Mouse (Mus musculus): ENCODE measurements around the gene Pskh1. TPM values are rescaled to one million over a fixed set of nuclear protein-coding genes. Genes with fewer than 3 reads are reported as not detected.

Pskh1 gene
- 10 to 100 TPM; 11.6 to 12.7 TPM for total RNA-seq (2023)

DNA sequence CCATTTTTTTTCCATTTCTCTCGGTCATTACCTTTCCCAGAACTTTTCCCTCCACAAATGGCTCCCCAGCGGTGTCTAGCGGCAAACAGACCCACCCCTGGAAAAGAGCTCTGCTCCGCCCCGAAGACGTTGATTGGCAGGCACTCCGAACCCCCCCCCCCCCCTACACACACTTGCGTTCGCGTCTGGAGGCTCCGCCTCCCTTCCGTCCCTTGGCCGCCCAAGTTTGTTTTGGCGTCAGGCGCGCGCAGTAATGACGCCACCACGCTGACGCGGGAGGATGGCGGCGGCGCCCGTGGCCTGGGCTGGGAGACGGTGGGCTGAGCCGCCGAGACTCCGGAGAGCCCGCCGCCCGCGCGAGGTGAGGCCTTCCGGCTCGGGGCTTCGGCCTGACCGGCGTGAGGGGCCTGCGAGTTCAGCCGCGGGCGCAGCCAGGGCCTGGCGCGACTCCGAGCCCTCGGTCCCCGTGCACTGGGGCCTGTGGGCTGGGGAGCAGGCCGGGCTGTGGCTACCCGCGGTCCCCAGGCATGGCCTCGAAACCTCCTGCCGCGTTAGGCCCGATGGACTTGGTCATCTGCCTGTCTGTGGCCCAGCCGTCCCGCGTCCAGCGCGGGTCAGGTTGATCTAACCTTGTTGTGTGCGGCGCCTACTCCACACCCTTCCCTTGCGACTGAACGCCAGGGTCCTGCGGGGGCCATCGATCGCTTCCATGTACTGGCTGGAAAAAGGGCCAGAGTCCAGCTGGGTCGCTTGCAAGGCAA lies at the start of gene Pskh1:
Gene Pskh1, plus strand, starts transcription at position 262 of the 761 bp plus-strand sequence.

DNA sequence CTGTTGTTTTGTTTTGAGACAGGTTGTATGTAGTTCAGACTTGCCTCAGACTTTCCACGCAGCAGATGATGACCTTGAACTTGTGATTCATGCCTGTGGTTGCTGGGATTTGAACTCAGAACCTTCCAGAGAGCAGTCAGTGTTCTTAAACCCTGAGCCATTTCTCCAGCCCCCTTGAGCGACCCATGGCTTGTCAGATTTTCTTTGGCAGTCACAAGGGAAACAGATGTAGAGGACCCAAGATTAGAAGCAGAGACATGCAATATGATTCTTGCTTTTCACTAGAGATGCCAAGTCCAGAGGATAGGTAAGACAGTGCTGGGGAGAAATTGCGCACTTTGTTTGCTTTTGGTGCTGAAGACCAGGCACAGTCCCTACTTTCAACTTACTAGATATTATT lies 47.1 kb upstream of the Pskh1 start, which contains the start of gene Cenpt:
Gene Cenpt, minus strand, starts transcription at position 101 of the 400 bp plus-strand sequence.

DNA sequence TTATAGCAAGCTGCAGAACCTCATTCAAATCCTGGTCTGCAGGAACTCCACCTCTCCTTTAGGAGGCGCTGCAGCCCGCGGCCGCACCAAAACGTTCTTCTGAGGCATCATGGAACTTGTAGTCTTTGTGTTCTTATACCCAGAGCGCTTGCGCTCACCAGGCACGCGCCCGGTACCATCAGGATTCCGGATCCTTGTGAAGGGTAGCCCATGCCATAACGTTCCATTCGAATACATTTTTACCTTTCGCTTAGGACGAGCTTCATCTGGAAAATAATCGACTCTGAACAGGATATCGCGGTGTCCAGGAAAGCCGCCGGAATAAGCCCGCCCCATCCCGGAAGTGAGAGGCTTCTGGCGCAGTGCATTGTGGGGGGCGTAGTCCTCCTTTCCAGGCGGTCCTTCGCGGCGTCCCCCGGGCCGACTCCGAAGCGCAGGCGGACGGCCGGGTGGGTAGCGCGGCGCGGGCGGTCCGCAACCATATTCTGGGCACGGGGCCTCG lies 45.5 kb upstream of the Pskh1 start, which contains the start of gene Thap11:
Gene Thap11, plus strand, starts transcription at position 418 of the 502 bp plus-strand sequence.

DNA sequence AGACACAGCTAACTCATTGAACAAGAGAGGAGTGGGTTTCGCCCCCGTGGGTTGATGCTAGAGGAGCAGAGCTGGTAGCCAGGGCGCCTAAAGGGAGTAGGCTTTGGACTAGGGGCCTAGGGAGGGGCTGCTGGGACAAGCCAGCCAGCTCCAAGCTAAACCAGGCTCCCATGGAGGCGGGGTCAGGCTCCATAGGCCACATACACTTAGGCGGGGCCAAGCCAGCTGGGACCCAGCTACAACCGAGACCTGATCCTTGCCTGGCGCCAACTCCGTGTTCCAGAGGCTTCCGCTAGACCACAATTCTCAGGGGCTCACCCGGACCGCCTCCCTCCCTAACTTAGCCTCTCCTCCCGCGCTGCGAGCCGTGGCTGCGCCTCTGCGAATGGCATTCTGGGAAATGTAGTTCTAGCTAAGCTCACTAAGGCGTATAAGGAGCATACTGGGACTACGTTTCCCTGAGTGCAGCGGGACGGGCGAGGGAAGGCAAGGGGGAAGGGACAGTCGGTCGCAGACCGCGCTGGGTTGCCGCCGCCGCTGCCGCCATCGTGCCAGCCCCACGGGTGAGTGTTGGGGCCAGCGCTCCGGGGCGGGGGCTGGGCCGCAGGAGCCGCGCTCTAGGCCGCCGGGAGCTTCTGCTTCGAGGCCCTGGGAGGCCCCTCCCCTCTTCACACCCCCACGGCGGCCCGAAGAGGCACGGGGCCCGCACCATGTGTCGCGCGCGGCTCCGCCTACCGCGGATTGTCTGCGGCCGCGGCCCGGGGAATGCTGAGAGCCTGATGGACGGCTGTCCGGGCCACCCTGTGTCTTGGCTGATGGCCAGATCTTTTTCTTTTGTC lies 39.9 kb upstream of the Pskh1 start, which contains the start of gene Nutf2:
Gene Nutf2, plus strand, starts transcription at position 438 of the 839 bp plus-strand sequence.

DNA sequence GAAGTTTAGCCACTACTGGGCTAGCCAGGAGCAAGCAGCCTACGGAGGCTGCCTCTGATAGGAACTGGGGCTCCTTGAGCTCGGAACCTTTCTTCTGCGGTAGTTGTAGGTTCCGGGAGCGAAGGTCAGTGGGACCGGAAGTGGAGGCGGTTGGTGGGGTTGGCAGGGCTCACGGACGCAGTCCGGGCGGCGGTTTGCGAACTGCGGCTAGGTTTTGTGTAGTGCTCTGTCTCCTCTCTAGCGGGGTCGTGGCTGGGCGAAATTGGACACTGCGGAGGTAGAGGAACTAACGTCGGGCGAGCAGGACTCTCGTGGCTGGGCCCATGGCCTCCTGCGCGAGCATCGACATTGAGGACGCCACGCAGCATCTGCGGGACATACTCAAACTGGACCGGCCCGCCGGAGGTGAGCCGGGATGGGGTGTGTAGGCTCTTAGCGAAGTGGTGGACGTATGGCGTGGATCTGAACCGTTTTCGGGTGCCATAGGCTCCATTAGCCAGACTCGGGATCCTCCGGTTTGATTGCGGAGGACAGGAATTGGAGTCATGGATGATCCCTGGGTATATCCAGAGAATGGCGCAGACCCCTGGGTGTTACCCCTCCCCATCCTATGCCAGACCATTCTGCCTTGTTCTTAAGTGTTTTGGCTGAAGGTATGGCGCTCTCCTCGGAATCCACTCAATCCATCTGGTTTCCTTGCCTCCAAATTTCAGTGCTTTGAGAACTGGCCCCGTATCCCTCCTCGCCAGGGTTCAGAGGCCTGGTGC lies 19.3 kb upstream of the Pskh1 start, which contains the start of gene Edc4:
Gene Edc4, plus strand, starts transcription at position 128 of the 767 bp plus-strand sequence.

DNA sequence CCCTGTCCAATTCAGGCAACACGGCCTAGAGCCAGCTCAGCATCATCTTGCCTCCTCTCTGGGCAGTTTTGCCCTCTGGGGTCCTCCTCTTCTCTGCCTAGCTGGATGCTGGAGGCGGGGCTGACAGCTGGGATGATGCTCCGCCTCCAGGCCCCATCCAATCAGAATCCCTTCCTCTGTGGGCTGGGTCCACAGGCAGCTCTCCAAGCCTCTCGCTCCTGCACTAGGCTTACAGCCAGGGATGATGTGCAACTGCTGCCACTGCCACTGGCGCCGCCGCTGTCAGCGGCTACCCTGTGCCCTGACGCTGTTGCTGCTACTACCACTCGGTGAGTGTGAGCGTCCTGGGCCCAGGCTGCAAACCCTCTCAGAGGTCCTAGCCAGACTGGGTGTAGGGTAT lies 6.9 kb upstream of the Pskh1 start, which contains the start of gene Nrn1l:
Gene Nrn1l, plus strand, starts transcription at position 229 of the 400 bp plus-strand sequence.

DNA sequence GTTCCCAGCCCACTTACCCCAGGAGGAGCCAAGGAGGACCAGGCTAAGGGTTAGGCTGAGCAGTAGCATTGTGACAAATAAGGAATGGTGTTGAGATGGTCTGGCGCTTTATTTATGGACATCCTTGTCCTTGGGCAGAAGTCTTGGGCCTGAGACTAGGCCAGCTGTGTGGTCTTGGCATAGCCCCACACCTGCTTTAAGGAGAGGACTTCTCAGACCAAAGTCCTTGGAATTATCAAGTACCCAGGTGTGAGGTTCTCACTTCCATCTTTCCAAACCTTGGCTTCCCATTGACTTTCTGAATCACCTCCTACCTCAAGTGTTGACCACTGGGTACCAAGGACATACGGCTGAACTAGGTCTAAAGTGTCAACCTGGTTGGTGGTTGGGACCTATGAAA lies 33.5 kb downstream of the Pskh1 start, which contains the start of gene Ctrl:
Gene Ctrl, minus strand, starts transcription at position 101 of the 400 bp plus-strand sequence.

DNA sequence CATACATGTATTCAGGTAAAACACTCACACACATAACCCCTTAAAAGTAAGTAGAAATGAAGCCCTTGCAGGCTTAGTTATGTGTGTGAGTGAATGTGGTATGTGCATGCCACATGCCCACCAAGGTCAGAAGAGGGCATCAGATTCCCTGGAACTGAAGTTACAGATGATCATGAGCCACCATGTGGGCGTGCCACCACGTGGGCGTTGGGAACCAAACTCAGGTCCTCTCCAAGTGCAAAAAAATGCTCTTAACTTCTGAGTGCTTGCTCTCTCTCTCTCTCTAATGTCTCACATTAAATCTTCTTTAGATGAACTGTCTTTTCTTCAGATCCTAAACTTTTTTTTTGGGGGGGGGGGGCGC lies 38.0 kb downstream of the Pskh1 start, which contains the start of gene Psmb10:
Gene Psmb10, minus strand, starts transcription at position 139 of the 364 bp plus-strand sequence.

DNA sequence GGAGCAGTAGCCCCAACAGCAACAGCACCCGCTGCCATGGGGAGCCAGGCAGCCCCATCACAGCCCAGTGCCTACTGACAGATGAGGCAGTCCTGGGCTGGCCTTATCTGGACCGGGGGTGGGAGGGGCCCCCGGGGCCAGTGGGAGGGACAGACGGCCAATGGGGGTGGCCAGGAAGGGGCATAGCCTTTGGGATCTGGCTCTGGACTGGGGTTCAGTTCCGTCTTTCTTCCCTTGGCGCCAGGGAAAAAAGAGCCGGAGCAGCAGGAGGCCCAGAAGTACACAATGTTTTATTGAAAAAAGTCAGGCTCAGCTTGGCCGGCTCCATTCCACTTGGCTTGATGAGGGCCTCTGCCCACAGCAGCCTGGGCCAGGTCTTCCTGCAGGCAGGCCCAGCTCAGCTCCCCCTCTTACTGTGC lies 43.1 kb downstream of the Pskh1 start, which contains the start of gene Lcat:
Gene Lcat, minus strand, starts transcription at position 62 of the 419 bp plus-strand sequence.

DNA sequence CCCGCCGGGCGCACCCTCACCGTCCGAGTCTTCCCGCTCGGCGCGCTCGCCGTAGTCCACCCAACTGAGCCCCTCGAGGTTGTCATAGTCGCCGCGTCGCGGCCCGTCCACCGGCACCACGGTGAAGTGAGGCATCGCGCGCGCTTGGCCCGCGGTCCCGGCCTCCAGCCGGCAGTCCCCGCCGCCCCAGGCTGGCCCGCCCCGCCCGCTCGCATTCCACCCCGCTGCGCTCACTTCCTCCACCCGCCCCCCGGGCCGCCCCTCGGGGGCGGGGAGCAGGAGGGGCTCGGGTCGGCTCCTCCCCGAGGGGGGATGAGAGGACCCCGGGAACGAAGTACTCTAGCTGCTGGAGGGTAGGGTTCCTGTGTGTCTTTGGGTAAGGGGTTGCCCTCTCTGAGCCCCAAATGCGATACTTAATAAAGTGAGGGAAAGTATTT lies 65.7 kb downstream of the Pskh1 start, which contains the start of gene Slc12a4:
Gene Slc12a4, minus strand, starts transcription at position 193 of the 437 bp plus-strand sequence.

DNA sequence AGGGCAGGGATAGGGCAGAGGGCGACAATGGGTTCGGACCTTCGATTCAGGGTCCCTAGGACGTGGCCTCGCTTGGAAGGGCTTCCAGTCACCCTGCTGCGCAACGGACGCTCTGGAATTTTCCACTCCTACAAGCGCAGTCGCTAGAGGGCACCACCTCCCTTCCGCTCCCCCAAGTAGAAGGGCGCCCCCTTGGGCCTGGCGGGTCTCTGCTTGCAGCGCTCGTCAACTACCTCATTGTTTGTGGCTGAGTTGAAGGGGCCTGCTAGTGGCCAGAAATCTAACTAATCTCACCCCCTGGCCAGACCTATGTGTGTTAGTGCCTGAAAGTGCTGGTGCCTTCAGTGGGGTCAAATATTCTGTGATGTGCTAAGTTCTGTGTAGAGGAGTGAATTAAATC lies 79.1 kb downstream of the Pskh1 start, which contains the start of gene Dpep3:
Gene Dpep3, minus strand, starts transcription at position 105 of the 400 bp plus-strand sequence.

Other genes starting within 250 kb of the Pskh1 start
- 1 to 10 TPM; 9.4 to 9.7 TPM for gene Carmil2, start 214.2 kb upstream of the Pskh1 start, total RNA-seq (2023)
- gene Acd, start 199.3 kb upstream of the Pskh1 start, total RNA-seq (2023): 10 to 100 TPM; 26.9 to 32.0 TPM
- gene Pard6a, start 199.3 kb upstream of the Pskh1 start, total RNA-seq (2023): 1 to 10 TPM; 4.0 to 6.4 TPM
- not detected for gene 4933405L10Rik, start 192.8 kb upstream of the Pskh1 start, total RNA-seq (2023)
- 1 to 10 TPM; 6.8 to 9.5 TPM for gene Enkd1, start 192.2 kb upstream of the Pskh1 start, total RNA-seq (2023)
- under 1 TPM; 0.51 to 0.62 TPM for gene Gfod2, start 141.8 kb upstream of the Pskh1 start, total RNA-seq (2023)
- 10 to 100 TPM; 21.9 to 25.2 TPM for gene Ranbp10, start 73.1 kb upstream of the Pskh1 start, total RNA-seq (2023)
- gene Tsnaxip1, start 72.7 kb upstream of the Pskh1 start, total RNA-seq (2023): not detected
- 10 to 100 TPM; 13.5 to 17.1 TPM for gene Cenpt, start 47.2 kb upstream of the Pskh1 start, total RNA-seq (2023)
- 10 to 100 TPM; 32.8 to 39.9 TPM for gene Thap11, start 45.3 kb upstream of the Pskh1 start, total RNA-seq (2023)
- 10 to 100 TPM; 22.8 to 35.5 TPM for gene Nutf2, start 39.9 kb upstream of the Pskh1 start, total RNA-seq (2023)
- gene Edc4, start 19.6 kb upstream of the Pskh1 start, total RNA-seq (2023): 10 to 100 TPM; 32.0 to 38.0 TPM
- gene Nrn1l, start 6.9 kb upstream of the Pskh1 start, total RNA-seq (2023): not detected
- gene Ctrl, start 33.4 kb downstream of the Pskh1 start, total RNA-seq (2023): under 1 TPM in 1 of 2 experiments, not detected in 1; 0.98 TPM
- gene Psmb10, start 38.0 kb downstream of the Pskh1 start, total RNA-seq (2023): 10 to 100 TPM; 76.7 to 93.4 TPM
- gene Lcat, start 42.9 kb downstream of the Pskh1 start, total RNA-seq (2023): not detected
- gene Slc12a4, start 65.7 kb downstream of the Pskh1 start, total RNA-seq (2023): 1 to 10 TPM; 5.8 to 6.9 TPM
- gene Dpep3, start 79.0 kb downstream of the Pskh1 start, total RNA-seq (2023): under 1 TPM in 1 of 2 experiments, not detected in 1; 0.22 TPM
- gene Dus2, start 90.9 kb downstream of the Pskh1 start, total RNA-seq (2023): 1 to 10 TPM; 4.9 to 5.8 TPM
- gene Dpep2nb, start 105.5 kb downstream of the Pskh1 start, total RNA-seq (2023): under 1 TPM in 1 of 2 experiments, not detected in 1; 0.33 TPM
- 1 to 10 TPM; 6.7 to 8.6 TPM for gene Ddx28, start 111.4 kb downstream of the Pskh1 start, total RNA-seq (2023)
- 10 to 100 TPM; 47.5 to 51.6 TPM for gene Nfatc3, start 158.4 kb downstream of the Pskh1 start, total RNA-seq (2023)
- not detected for gene Esrp2, start 236.5 kb downstream of the Pskh1 start, total RNA-seq (2023)
- gene Pla2g15, start 250.0 kb downstream of the Pskh1 start, total RNA-seq (2023): 10 to 100 TPM; 15.1 to 17.9 TPM

Data from neutrophil, adult 59 days (primary cell).